Mouse (Mus musculus) ES-Bruce4 (cell line): ENCODE results near the gene Mettl6.

ENCODE experiments used
- CTCF ChIP-seq: IDR thresholded peaks from one replicate; pipeline ENCODE4 v1.8.1; 2011; ENCODE audit warnings: low read depth, low read length
- EP300 ChIP-seq: IDR thresholded peaks from 2 replicates; pipeline ENCODE4 v1.6.1; 2011; ENCODE audit warnings: low read depth, low read length; ENCODE audit not compliant: insufficient read depth
- POLR2A ChIP-seq: IDR thresholded peaks from one replicate; pipeline ENCODE4 v1.8.1; 2011; ENCODE audit warnings: low read length; ENCODE audit not compliant: insufficient read depth

- TF ChIP-seq POLR2A, result no peak
- TF ChIP-seq CTCF, result no peak
- TF ChIP-seq EP300, result no peak
Observed at GRCm38 (mm10) chr14:31431789-31432330, 63.0 kb downstream of the Mettl6 start.
